Comparison of ENCODE assay signal across 9 mouse cellular contexts in the genomic region with DNA sequence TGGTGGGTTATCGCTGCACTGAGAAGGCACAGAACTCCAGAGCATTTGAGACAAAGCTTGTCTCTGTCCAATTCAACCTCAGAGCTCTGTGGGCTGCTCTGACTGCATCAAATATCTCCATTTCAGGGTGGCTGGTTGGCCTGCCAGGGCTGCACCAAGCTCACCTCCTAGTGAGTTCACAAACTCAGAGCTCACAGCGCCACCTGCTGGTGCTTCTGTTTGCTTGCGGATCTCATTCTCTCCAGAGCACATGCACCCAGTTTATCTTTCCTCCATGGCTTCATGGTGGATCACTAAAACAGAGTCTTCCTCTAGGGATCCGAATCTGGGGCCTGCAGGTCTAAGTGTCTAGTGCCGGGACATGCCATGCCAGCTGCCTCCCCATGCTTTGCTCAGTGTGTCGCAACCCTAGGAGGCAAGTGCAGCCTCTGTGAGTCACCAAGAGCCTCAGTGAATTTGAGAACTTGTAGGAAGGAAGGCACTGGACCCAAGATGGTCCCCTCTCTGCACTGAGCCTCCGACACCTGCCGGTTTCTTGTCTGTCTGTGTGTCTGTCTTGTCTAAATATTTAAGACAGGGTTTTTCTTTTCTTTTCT. TPM values are rescaled to one million over a fixed set of nuclear protein-coding genes. Genes with fewer than 3 reads are reported as not detected.
DNase-seq lines count a peak whose midpoint lies in the region; ATAC-seq and TF ChIP-seq lines count a peak whose summit lies in the region.
"Had no signal": no experiment of that assay in that cellular context is flagged by ENCODE, and none has a peak within 500 bp of the region (broad histone marks: within the 10 kb centered on the region; RNA-seq: fewer than 3 reads in every experiment).

No protein-coding gene starts in this region.

- peaks cover 2% of the 10 kb centered on the region; the same call in 1 of the 2 replicates for H3K27me3 ChIP-seq in heart, adult 2 months (ENCODE audit: control insufficient read depth, insufficient read depth, low read length)
- peaks cover 7% of the 10 kb centered on the region for H3K27me3 ChIP-seq in intestine, embryonic 15.5 days (replicated peaks)
- H3K27me3 ChIP-seq in midbrain, embryonic 15.5 days (replicated peaks): peaks cover 14% of the 10 kb centered on the region; the same call in 1 of the 2 replicates
- no peaks in the 10 kb centered on the region for H3K27me3 ChIP-seq in small intestine, adult 2 months (ENCODE audit: control insufficient read depth, insufficient read depth, low read length)

- TF ChIP-seq EP300 in heart, adult 2 months (IDR thresholded peaks at IDR 0.05; ENCODE audit: insufficient read depth, low read depth, low read length): no peak

- TF ChIP-seq CTCF in heart, adult 2 months (IDR thresholded peaks at IDR 0.05): peak; percentile 77
- peak; percentile 82 for TF ChIP-seq CTCF in small intestine, adult 2 months (IDR thresholded peaks at IDR 0.05; ENCODE audit: extremely low read depth, insufficient read length, insufficient replicate concordance, low read depth, low read length)

- H3K9ac ChIP-seq in heart, adult 2 months (ENCODE audit: low read depth, low read length): no peak overlapping the region
- H3K9ac ChIP-seq in intestine, embryonic 15.5 days: no peak overlapping the region
- no peak overlapping the region for H3K9ac ChIP-seq in midbrain, embryonic 15.5 days
- H3K9ac ChIP-seq: liver, embryonic 13.5 days had no signal

- H3K9me3 ChIP-seq in intestine, embryonic 15.5 days: no peaks in the 10 kb centered on the region
- H3K9me3 ChIP-seq in midbrain, embryonic 15.5 days: no peaks in the 10 kb centered on the region
- H3K9me3 ChIP-seq: liver, embryonic 13.5 days had no signal

- H3K4me1 ChIP-seq in heart, adult 2 months (ENCODE audit: control insufficient read depth, insufficient read depth, low read length): no peaks in the 10 kb centered on the region
- no peaks in the 10 kb centered on the region for H3K4me1 ChIP-seq in intestine, embryonic 15.5 days (replicated peaks)
- H3K4me1 ChIP-seq in midbrain, embryonic 15.5 days: no peaks in the 10 kb centered on the region
- peaks cover 2% of the 10 kb centered on the region; the same call in 1 of the 2 replicates for H3K4me1 ChIP-seq in small intestine, adult 2 months (ENCODE audit: control insufficient read depth, insufficient read depth, insufficient read length, low read length)
- H3K4me1 ChIP-seq: liver, embryonic 13.5 days had no signal

- H3K4me2 ChIP-seq in intestine, embryonic 15.5 days (replicated peaks): no peak overlapping the region
- H3K4me2 ChIP-seq in midbrain, embryonic 15.5 days: no peak overlapping the region
- H3K4me2 ChIP-seq: liver, embryonic 13.5 days had no signal

- WGBS in heart, adult 2 months: 27% methylated on average over 8 of the region's 8 CpGs
- WGBS in intestine, embryonic 15.5 days: 30% methylated on average over 8 of the region's 8 CpGs
- 35% methylated on average over 8 of the region's 8 CpGs for WGBS in midbrain, embryonic 15.5 days
- WGBS in small intestine, adult 2 months: 28% methylated on average over 8 of the region's 8 CpGs

- H3K27ac ChIP-seq in heart, adult 2 months: no peak overlapping the region
- H3K27ac ChIP-seq in intestine, embryonic 15.5 days: no peak overlapping the region
- H3K27ac ChIP-seq in midbrain, embryonic 15.5 days: no peak overlapping the region
- H3K27ac ChIP-seq in small intestine, adult 2 months (ENCODE audit: insufficient read depth, low read depth, low read length): no peak overlapping the region
- H3K27ac ChIP-seq: liver, embryonic 13.5 days had no signal

- no peaks in the 10 kb centered on the region for H3K79me2 ChIP-seq in heart, adult 2 months (replicated peaks; ENCODE audit: control insufficient read depth, insufficient read depth, low read length)

- ATAC-seq in erythroblast, adult 5-6 weeks (replicated peaks; ENCODE audit: low FRiP score, poor library complexity, severe bottlenecking): peak; percentile 61; the same call in 1 of the 2 replicates
- ATAC-seq in intestine, embryonic 15.5 days: 0 out of 2 replicates have a peak, but pooled peaks have one; percentile 23
- 0 out of 2 replicates have a peak, but pooled peaks have one; percentile 24 for ATAC-seq in midbrain, embryonic 15.5 days (replicated peaks)

- H3K4me3 ChIP-seq in heart, adult 2 months: no peak overlapping the region
- H3K4me3 ChIP-seq in intestine, embryonic 15.5 days (replicated peaks): no peak overlapping the region
- no peak overlapping the region for H3K4me3 ChIP-seq in midbrain, embryonic 15.5 days
- H3K4me3 ChIP-seq in small intestine, adult 2 months (ENCODE audit: low read depth, low read length): no peak overlapping the region
- H3K4me3 ChIP-seq: liver, embryonic 13.5 days had no signal

- no peak for TF ChIP-seq POLR2A in heart, adult 2 months (IDR thresholded peaks at IDR 0.05; ENCODE audit: insufficient read depth, low read depth, low read length)
- no peak for TF ChIP-seq POLR2A in small intestine, adult 2 months (IDR thresholded peaks at IDR 0.05; ENCODE audit: low read depth, low read length)

- peak; percentile 35 to 60 for DNase-seq in heart, adult 2 months
- no peak for DNase-seq in heart, adult 11 months
- peak; percentile 19 for DNase-seq in adrenal gland, adult 8-10 months
- DNase-seq in left cerebral cortex, postnatal 25 days (ENCODE audit: low spot score in 2 of 2): peak; percentile 47 to 61
- DNase-seq: liver, embryonic 13.5 days had no signal

- H3K36me3 ChIP-seq in heart, adult 2 months (ENCODE audit: control insufficient read depth, insufficient read depth, low read length): no peaks in the 10 kb centered on the region
- no peaks in the 10 kb centered on the region for H3K36me3 ChIP-seq in intestine, embryonic 15.5 days
- H3K36me3 ChIP-seq in midbrain, embryonic 15.5 days (replicated peaks): no peaks in the 10 kb centered on the region
- no peaks in the 10 kb centered on the region for H3K36me3 ChIP-seq in small intestine, adult 2 months (ENCODE audit: control insufficient read depth, insufficient read depth, low read length)
- H3K36me3 ChIP-seq: liver, embryonic 13.5 days had no signal

- intact Hi-C loops in heart, adult 2 months (cut with DNase I): loop anchor here (2.0 to 10.0 kb wide), 4 partner anchors 49 to 256 kb away; no protein-coding TSS in a partner anchor
- intact Hi-C loops in left cerebral cortex, postnatal 25 days (cut with DNase I): loop anchor here (10.0 kb wide), 2 partner anchors 129 to 259 kb away; no protein-coding TSS in a partner anchor

RNA-seq across cellular contexts. Expression of a gene that starts 3.6 kb away (rescaled TPM):
- total RNA-seq in heart, adult 2 months (2021): not detected
- not detected in 2 replicates for polyA plus RNA-seq in heart, adult 2 months (2012; rRNA removed)
- total RNA-seq in adrenal gland, adult 8-10 months (2022): not detected
- not detected in 2 replicates for total RNA-seq in erythroblast, adult 5-6 weeks (2015; ENCODE audit: low replicate concordance)
- not detected in 2 replicates for total RNA-seq in erythroblast, adult 5-6 weeks (2017; ENCODE audit: low replicate concordance)
- polyA plus RNA-seq in intestine, embryonic 15.5 days (2015; fragmentation: Nextera tagmentation; extraction: Ambion mirVana): 24.3 and 30.1 TPM in 2 replicates
- not detected for total RNA-seq in left cerebral cortex, postnatal 25 days (2021)
- 0.14 TPM in 1 of 2 replicates, not detected in the other for polyA plus RNA-seq in midbrain, embryonic 15.5 days (2015; fragmentation: Nextera tagmentation; extraction: Ambion mirVana)
- polyA plus RNA-seq in small intestine, adult 2 months (2012; rRNA removed): 68.4 and 126 TPM in 2 replicates
- polyA plus RNA-seq: liver, embryonic 13.5 days had no signal

RNA-seq across cellular contexts. Expression of a gene that starts 25.3 kb away (rescaled TPM):
- under 1 TPM in 1 of 2 experiments, not detected in 1; 0.29 TPM for total RNA-seq in heart, adult 2 months (2021)
- polyA plus RNA-seq in heart, adult 2 months (2012; rRNA removed): not detected in 2 replicates
- 1 to 10 TPM in 1 of 4 experiments, under 1 TPM in 1, not detected in 2; 0.40 to 1.2 TPM for total RNA-seq in adrenal gland, adult 8-10 months (2022)
- not detected in 2 replicates for total RNA-seq in erythroblast, adult 5-6 weeks (2015; ENCODE audit: low replicate concordance)
- total RNA-seq in erythroblast, adult 5-6 weeks (2017; ENCODE audit: low replicate concordance): not detected in 2 replicates
- 1.2 and 2.2 TPM in 2 replicates for polyA plus RNA-seq in intestine, embryonic 15.5 days (2015; fragmentation: Nextera tagmentation; extraction: Ambion mirVana)
- not detected for total RNA-seq in left cerebral cortex, postnatal 25 days (2021)
- not detected in 2 replicates for polyA plus RNA-seq in midbrain, embryonic 15.5 days (2015; fragmentation: Nextera tagmentation; extraction: Ambion mirVana)
- polyA plus RNA-seq in small intestine, adult 2 months (2012; rRNA removed): 118 and 149 TPM in 2 replicates
- polyA plus RNA-seq: liver, embryonic 13.5 days had no signal
